Mouse (Mus musculus): ENCODE measurements at regions not wholly inside any gene's neighbourhood (a gene's known extent, or its start where the extent isn't known, plus 50 kb on each side); places are given as distances from the start of the nearest gene placed in this dataset.

DNA sequence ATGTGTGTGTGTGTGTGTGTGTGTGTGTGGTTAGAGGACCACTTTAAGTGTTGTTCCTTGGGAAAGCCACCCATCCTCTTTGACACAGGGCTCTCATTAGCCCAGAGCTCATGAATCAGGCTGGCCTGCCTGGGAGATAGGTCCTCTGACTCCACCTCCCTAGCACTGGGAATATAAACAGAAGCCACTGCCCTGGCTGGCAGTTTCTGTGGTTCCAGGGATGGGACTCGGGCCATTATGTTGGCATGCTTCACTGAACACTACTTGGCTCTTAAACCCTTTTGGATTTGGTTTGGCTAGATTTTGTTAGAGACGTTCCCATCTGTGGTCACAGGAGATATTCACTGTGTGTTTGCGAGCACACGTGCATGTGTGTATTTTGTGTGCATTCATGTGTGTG lies 100.2 kb upstream of the Zbtb40 start:
- 86% methylated on average over 4 of the region's 4 CpGs for WGBS
- H3K4me1 ChIP-seq (replicated peaks; ENCODE audit: control insufficient read depth, insufficient read depth, low read length), result no peaks in the 10 kb centered on the region
- no peak for DNase-seq (ENCODE audit: low spot score)

DNA sequence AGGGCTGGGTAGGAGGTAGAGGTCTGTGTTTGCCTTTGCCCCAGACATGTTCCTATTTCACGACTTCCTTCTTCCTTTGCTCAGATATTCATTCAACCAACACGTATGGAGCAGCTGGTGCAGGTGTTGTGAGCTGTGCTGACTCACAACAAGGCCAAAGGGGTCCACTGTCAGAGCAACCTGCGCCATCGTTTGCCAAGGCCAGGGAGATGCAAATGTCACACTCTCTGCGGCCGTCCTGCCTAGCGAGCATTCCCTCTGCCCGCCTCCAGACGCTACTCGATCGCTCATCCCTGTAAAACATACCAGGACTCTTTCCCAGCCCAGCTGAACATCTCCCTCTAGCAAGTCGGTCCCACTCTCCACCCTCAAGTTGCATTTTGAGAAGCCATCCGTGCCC lies 99.2 kb upstream of the Zbtb40 start:
- H3K9ac ChIP-seq (ENCODE audit: low read depth, low read length), result no peak overlapping the region
- no peak overlapping the region for H3K4me2 ChIP-seq (replicated peaks; ENCODE audit: low read depth, low read length)
- 74% methylated on average over 13 of the region's 13 CpGs for WGBS
- peaks cover under 1% of the 10 kb centered on the region; the same call in 1 of the 2 replicates for H3K4me1 ChIP-seq (replicated peaks; ENCODE audit: control insufficient read depth, insufficient read depth, low read length)
- no peaks in the 10 kb centered on the region for H3K9me3 ChIP-seq (ENCODE audit: control insufficient read depth, low read length)
- no peaks in the 10 kb centered on the region for H3K36me3 ChIP-seq (ENCODE audit: control insufficient read depth, insufficient read depth, low read length)
- ATAC-seq (ENCODE audit: low FRiP score), result no peak
- no peak overlapping the region for H3K27ac ChIP-seq (ENCODE audit: low read depth, low read length)
- no peak for DNase-seq (ENCODE audit: low spot score)
- H3K4me3 ChIP-seq (ENCODE audit: low read depth, low read length), result no peak overlapping the region
- H3K27me3 ChIP-seq (ENCODE audit: control insufficient read depth, insufficient read depth, low read length), result no peaks in the 10 kb centered on the region

More for the DNA sequence above, 100.2 kb upstream of the Zbtb40 start:
- H3K27ac ChIP-seq (ENCODE audit: low read depth, low read length), result no peak overlapping the region
- H3K4me2 ChIP-seq (replicated peaks; ENCODE audit: low read depth, low read length), result no peak overlapping the region
- no peak overlapping the region for H3K4me3 ChIP-seq (ENCODE audit: low read depth, low read length)
- no peaks in the 10 kb centered on the region for H3K36me3 ChIP-seq (ENCODE audit: control insufficient read depth, insufficient read depth, low read length)
- H3K9ac ChIP-seq (ENCODE audit: low read depth, low read length), result no peak overlapping the region
- no peaks in the 10 kb centered on the region for H3K9me3 ChIP-seq (ENCODE audit: control insufficient read depth, low read length)
- no peak for ATAC-seq (ENCODE audit: low FRiP score)
- H3K27me3 ChIP-seq (ENCODE audit: control insufficient read depth, insufficient read depth, low read length), result no peaks in the 10 kb centered on the region

DNA sequence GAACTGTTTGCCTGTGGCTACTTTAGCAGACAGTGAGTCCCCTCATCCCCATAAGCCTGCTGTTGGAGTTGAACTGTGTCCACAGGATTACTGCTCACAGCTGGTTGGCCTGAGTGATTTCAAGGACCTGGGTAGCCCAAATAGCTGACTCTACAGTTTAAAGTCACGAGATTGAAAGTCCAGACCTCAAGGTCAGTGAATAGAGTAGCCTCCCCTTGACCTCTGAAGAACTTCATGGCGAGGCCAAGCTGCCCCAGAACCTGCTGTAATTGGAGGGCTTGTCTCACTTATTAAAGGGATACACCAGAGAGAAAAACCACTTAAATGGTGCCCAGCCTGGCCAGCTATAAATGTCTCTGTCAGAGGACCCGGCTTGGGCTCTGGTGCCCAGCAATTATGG lies 97.7 kb upstream of the Zbtb40 start:
- Histone ChIP-seq H3K9ac (ENCODE audit: low read depth, low read length) (no peak overlapping the region), H3K4me1 (replicated peaks; ENCODE audit: control insufficient read depth, insufficient read depth, low read length) (peaks cover 5% of the 10 kb centered on the region; the same call in 1 of the 2 replicates), H3K27me3 (ENCODE audit: control insufficient read depth, insufficient read depth, low read length) (no peaks in the 10 kb centered on the region), H3K4me3 (ENCODE audit: low read depth, low read length) (no peak overlapping the region), H3K27ac (ENCODE audit: low read depth, low read length) (no peak overlapping the region), H3K4me2 (replicated peaks; ENCODE audit: low read depth, low read length) (no peak overlapping the region), H3K9me3 (ENCODE audit: control insufficient read depth, low read length) (no peaks in the 10 kb centered on the region), H3K36me3 (ENCODE audit: control insufficient read depth, insufficient read depth, low read length) (no peaks in the 10 kb centered on the region)
- ATAC-seq (ENCODE audit: low FRiP score) (no peak), DNase-seq (ENCODE audit: low spot score) (no peak)
- WGBS, result 69% methylated on average over 3 of the region's 3 CpGs

DNA sequence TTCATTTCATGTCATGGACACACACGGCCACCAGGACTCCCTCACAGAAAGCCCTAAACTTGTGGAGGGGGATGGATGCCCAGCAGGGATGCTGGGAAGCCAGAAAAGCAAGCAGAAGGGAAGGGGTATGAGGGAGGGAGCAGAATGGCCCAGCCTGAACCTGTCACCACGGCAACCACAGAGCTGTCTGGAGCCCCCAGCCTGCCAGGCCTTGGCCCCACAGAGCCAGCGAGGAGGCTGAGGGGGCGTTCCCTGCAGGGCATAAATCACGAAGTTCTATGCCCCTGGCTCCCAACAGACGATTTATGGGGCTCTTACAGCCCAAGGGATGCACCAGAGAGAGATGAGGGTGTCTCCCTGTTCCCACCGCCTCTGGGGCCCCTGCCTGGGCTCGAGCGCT lies 93.7 kb upstream of the Zbtb40 start:
- Histone ChIP-seq H3K27me3 (ENCODE audit: control insufficient read depth, insufficient read depth, low read length) (no peaks in the 10 kb centered on the region), H3K27ac (ENCODE audit: low read depth, low read length) (no peak overlapping the region), H3K4me1 (replicated peaks; ENCODE audit: control insufficient read depth, insufficient read depth, low read length) (peaks cover 5% of the 10 kb centered on the region; the same call in 1 of the 2 replicates), H3K9me3 (ENCODE audit: control insufficient read depth, low read length) (no peaks in the 10 kb centered on the region), H3K4me3 (ENCODE audit: low read depth, low read length) (no peak overlapping the region), H3K4me2 (replicated peaks; ENCODE audit: low read depth, low read length) (no peak overlapping the region), H3K36me3 (ENCODE audit: control insufficient read depth, insufficient read depth, low read length) (no peaks in the 10 kb centered on the region), H3K9ac (ENCODE audit: low read depth, low read length) (no peak overlapping the region)
- ATAC-seq (ENCODE audit: low FRiP score) (peak; percentile 91), DNase-seq (ENCODE audit: low spot score) (peak; percentile 67)
- WGBS, result 27% methylated on average over 9 of the region's 9 CpGs

DNA sequence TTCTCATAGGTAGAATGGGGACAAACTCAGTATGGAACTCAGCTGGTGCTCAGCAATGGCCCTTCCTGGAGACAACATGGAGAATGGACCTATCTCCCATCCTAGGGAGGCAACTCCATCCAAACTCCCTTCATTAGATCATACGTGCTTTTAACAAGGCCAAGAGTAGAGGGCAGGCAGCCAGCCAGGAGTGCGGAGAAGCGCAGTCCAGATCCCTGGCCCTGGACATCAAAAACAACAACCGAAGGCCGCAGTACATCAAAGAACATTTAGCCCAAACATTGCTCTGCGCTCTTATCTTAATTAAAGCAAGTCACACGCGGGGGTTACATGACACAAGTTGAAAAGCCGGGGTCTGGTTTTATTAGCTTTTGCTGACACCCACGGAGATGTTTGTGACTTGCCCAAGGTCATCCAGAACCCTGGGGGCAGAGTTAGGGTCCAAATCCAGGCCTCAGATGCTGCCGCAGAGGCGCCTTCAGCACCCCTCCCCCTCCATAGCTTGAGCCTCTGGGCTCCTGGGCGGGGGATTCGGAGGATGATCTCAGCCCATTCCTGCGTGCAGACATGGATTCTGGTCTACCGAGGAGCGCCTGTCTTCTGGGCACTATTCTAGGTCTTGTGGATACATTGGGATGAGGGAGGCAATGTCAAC lies 90.6 kb upstream of the Zbtb40 start:
- no peaks in the 10 kb centered on the region for H3K9me3 ChIP-seq (ENCODE audit: control insufficient read depth, low read length)
- peaks cover 5% of the 10 kb centered on the region; the same call in 1 of the 2 replicates for H3K4me1 ChIP-seq (replicated peaks; ENCODE audit: control insufficient read depth, insufficient read depth, low read length)
- no peak overlapping the region for H3K27ac ChIP-seq (ENCODE audit: low read depth, low read length)
- no peaks in the 10 kb centered on the region for H3K27me3 ChIP-seq (ENCODE audit: control insufficient read depth, insufficient read depth, low read length)
- H3K4me3 ChIP-seq (ENCODE audit: low read depth, low read length), result no peak overlapping the region
- DNase-seq (ENCODE audit: low spot score) (no peak), ATAC-seq (ENCODE audit: low FRiP score) (no peak)
- H3K36me3 ChIP-seq (ENCODE audit: control insufficient read depth, insufficient read depth, low read length), result no peaks in the 10 kb centered on the region
- H3K4me2 ChIP-seq (replicated peaks; ENCODE audit: low read depth, low read length), result no peak overlapping the region
- no peak overlapping the region for H3K9ac ChIP-seq (ENCODE audit: low read depth, low read length)
- 85% methylated on average over 17 of the region's 17 CpGs for WGBS

DNA sequence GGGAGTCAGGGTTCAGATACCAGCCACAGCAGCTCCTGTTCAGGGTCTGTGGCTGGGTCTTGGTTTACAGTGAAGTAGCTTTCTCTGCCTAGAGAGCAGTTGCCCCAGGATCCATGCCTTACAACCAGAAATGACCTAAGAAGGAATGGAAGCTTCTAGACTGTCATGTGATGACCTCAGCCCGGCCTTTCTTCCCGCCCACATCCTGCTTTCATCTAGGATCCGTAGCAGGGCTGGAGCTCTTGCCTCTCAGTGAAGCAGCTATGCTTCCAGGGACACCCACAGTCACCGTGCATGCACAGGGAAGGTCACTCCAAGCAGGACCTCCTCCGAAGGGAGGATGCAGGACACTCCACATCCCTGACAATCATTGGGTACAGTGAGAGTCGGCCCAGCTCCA lies 89.5 kb upstream of the Zbtb40 start:
- H3K4me3 ChIP-seq (ENCODE audit: low read depth, low read length), result no peak overlapping the region
- H3K4me1 ChIP-seq (replicated peaks; ENCODE audit: control insufficient read depth, insufficient read depth, low read length), result peaks cover 6% of the 10 kb centered on the region; the same call in 1 of the 2 replicates
- no peak for DNase-seq (ENCODE audit: low spot score)
- ATAC-seq (ENCODE audit: low FRiP score), result no peak
- H3K36me3 ChIP-seq (ENCODE audit: control insufficient read depth, insufficient read depth, low read length), result no peaks in the 10 kb centered on the region
- H3K27me3 ChIP-seq (ENCODE audit: control insufficient read depth, insufficient read depth, low read length), result no peaks in the 10 kb centered on the region
- H3K27ac ChIP-seq (ENCODE audit: low read depth, low read length), result no peak overlapping the region
- 78% methylated on average over 6 of the region's 6 CpGs for WGBS
- H3K4me2 ChIP-seq (replicated peaks; ENCODE audit: low read depth, low read length), result no peak overlapping the region
- H3K9ac ChIP-seq (ENCODE audit: low read depth, low read length), result no peak overlapping the region
- no peaks in the 10 kb centered on the region for H3K9me3 ChIP-seq (ENCODE audit: control insufficient read depth, low read length)

DNA sequence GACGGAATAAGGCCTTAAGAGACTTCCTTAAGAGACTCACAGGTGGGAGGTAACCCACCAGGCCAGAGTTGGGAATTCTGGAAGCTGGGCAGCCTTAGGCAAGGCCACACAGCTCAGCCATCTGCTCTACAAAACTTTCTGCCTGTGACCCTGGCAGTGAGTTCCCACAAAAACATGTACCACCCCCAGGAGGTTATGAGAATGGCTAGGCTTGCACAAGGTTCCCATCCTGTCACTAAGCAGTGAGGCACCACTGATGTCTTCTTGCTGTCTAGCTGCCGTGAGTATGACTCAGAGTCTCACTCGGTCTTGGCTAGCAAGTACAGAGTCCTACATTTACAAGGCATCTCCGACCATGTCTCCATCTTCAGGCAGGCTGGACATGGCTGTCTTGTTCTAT lies 87.7 kb upstream of the Zbtb40 start:
- H3K4me1 ChIP-seq (replicated peaks; ENCODE audit: control insufficient read depth, insufficient read depth, low read length), result 0 out of 2 replicates have a peak, but pooled peaks cover 2% of the 10 kb centered on the region
- H3K9me3 ChIP-seq (ENCODE audit: control insufficient read depth, low read length), result no peaks in the 10 kb centered on the region
- DNase-seq (ENCODE audit: low spot score), result no peak
- ATAC-seq (ENCODE audit: low FRiP score), result no peak
- H3K4me3 ChIP-seq (ENCODE audit: low read depth, low read length), result no peak overlapping the region
- H3K36me3 ChIP-seq (ENCODE audit: control insufficient read depth, insufficient read depth, low read length), result no peaks in the 10 kb centered on the region
- H3K4me2 ChIP-seq (replicated peaks; ENCODE audit: low read depth, low read length), result no peak overlapping the region
- no peak overlapping the region for H3K9ac ChIP-seq (ENCODE audit: low read depth, low read length)
- H3K27ac ChIP-seq (ENCODE audit: low read depth, low read length), result no peak overlapping the region
- WGBS, result 80% methylated on average over 4 of the region's 4 CpGs
- H3K27me3 ChIP-seq (ENCODE audit: control insufficient read depth, insufficient read depth, low read length), result no peaks in the 10 kb centered on the region; the same call in 1 of the 2 replicates

DNA sequence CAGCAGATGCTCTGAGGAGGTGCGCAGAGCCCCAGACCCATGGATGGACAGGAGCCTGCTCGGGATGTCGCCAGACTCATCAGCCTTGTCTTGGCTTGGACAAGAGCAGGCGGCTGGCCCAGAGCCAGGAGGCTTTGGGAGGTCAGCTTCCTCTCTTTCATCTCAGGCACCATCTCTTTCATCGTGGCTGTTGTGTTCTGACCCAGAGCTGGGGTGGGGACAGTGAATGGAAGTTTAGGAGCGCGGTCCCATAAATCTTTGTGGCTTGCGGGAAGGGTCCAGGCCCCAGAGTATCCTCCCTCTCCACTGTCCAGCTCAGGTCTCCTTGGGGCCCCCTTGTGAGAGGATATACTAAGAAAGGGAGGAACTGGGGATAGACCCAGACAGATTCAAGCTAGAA lies 87.2 kb upstream of the Zbtb40 start:
- 81% methylated on average over 8 of the region's 8 CpGs for WGBS
- Histone ChIP-seq H3K9me3 (ENCODE audit: control insufficient read depth, low read length) (no peaks in the 10 kb centered on the region), H3K27me3 (ENCODE audit: control insufficient read depth, insufficient read depth, low read length) (no peaks in the 10 kb centered on the region; the same call in 1 of the 2 replicates), H3K36me3 (ENCODE audit: control insufficient read depth, insufficient read depth, low read length) (no peaks in the 10 kb centered on the region), H3K4me3 (ENCODE audit: low read depth, low read length) (no peak overlapping the region), H3K9ac (ENCODE audit: low read depth, low read length) (no peak overlapping the region), H3K4me1 (replicated peaks; ENCODE audit: control insufficient read depth, insufficient read depth, low read length) (0 out of 2 replicates have a peak, but pooled peaks cover 2% of the 10 kb centered on the region), H3K4me2 (replicated peaks; ENCODE audit: low read depth, low read length) (no peak overlapping the region), H3K27ac (ENCODE audit: low read depth, low read length) (no peak overlapping the region)
- ATAC-seq (ENCODE audit: low FRiP score), result no peak
- no peak for DNase-seq (ENCODE audit: low spot score)

DNA sequence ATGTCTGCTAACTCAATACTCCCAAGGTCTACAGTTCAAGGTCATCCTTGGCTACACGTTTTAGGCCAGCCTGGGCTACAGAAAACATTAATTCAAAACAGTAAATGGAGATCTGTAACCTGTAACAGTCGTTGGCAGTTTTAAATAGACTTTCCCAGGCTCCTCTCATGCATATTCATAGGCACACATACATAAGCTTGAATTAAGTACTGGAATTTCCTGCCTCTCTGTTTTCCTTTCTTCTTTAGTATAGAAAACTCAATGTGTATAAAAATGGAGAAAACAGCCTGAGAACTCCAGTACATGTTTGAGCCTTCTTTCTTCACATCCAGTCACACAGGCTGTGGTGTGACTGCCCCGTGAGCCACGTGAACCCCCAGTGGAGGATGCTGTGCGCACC lies 86.0 kb upstream of the Zbtb40 start:
- ATAC-seq (ENCODE audit: low FRiP score) (no peak), DNase-seq (ENCODE audit: low spot score) (no peak)
- WGBS, result 65% methylated on average over 5 of the region's 5 CpGs
- no peaks in the 10 kb centered on the region for H3K9me3 ChIP-seq (ENCODE audit: control insufficient read depth, low read length)
- no peak overlapping the region for H3K9ac ChIP-seq (ENCODE audit: low read depth, low read length)
- no peaks in the 10 kb centered on the region; the same call in 1 of the 2 replicates for H3K27me3 ChIP-seq (ENCODE audit: control insufficient read depth, insufficient read depth, low read length)
- no peaks in the 10 kb centered on the region for H3K36me3 ChIP-seq (ENCODE audit: control insufficient read depth, insufficient read depth, low read length)
- 0 out of 2 replicates have a peak, but pooled peaks cover 2% of the 10 kb centered on the region for H3K4me1 ChIP-seq (replicated peaks; ENCODE audit: control insufficient read depth, insufficient read depth, low read length)
- H3K4me2 ChIP-seq (replicated peaks; ENCODE audit: low read depth, low read length), result no peak overlapping the region
- no peak overlapping the region for H3K27ac ChIP-seq (ENCODE audit: low read depth, low read length)
- no peak overlapping the region for H3K4me3 ChIP-seq (ENCODE audit: low read depth, low read length)

Data from hindbrain, embryonic 11.5 days (tissue).